25 mouse cellular contexts compared by ENCODE assay signal in genomic region chr4:44994776-44995175, GRCm38 (mm10). TPM values are rescaled to one million over a fixed set of nuclear protein-coding genes. Genes with fewer than 3 reads are reported as not detected.
A peak's percentile ranks its signal among the peaks of the same experiment; 100 is the strongest.
DNase-seq lines count a peak whose midpoint lies in the region; ATAC-seq and TF ChIP-seq lines count a peak whose summit lies in the region.
"Had no signal": no experiment of that assay in that cellular context is flagged by ENCODE, and none has a peak within 500 bp of the region (broad histone marks: within the 10 kb centered on the region; RNA-seq: fewer than 3 reads in every experiment).

No protein-coding gene starts in this region.

- H3K4me1 ChIP-seq in hindbrain, embryonic 10.5 days (replicated peaks): peaks cover 5% of the 10 kb centered on the region; the same call in 1 of the 2 replicates
- H3K4me1 ChIP-seq in hindbrain, embryonic 11.5 days (replicated peaks; ENCODE audit: control insufficient read depth, insufficient read depth, low read length): no peaks in the 10 kb centered on the region
- H3K4me1 ChIP-seq in midbrain, embryonic 10.5 days: peaks cover 26% of the 10 kb centered on the region
- peaks cover 4% of the 10 kb centered on the region; the same call in 1 of the 2 replicates for H3K4me1 ChIP-seq in midbrain, postnatal 0 days (ENCODE audit: insufficient read depth, low read length)
- peaks cover 2 to 3% of the 10 kb centered on the region in 2 experiments; a peak in 2 of 4 replicates for H3K4me1 ChIP-seq in ES-E14 (ENCODE audit: control insufficient read depth in 2 of 2, insufficient read depth in 2 of 2, low read length in 2 of 2, poor library complexity in 1 of 2)
- peaks cover 50% of the 10 kb centered on the region for H3K4me1 ChIP-seq in liver, embryonic 15.5 days (replicated peaks)
- H3K4me1 ChIP-seq: intestine, embryonic 15.5 days; limb, embryonic 13.5 days had no signal

- H3K4me2 ChIP-seq in hindbrain, embryonic 11.5 days (replicated peaks; ENCODE audit: low read depth, low read length): no peak overlapping the region
- no peak overlapping the region for H3K4me2 ChIP-seq in midbrain, postnatal 0 days (ENCODE audit: low read depth, low read length, poor library complexity, severe bottlenecking)
- H3K4me2 ChIP-seq in liver, embryonic 15.5 days: 0 out of 2 replicates have a peak overlapping the region, but pooled peaks have one; percentile 54
- H3K4me2 ChIP-seq: forebrain, embryonic 13.5 days; hindbrain, embryonic 15.5 days; intestine, embryonic 15.5 days; limb, embryonic 13.5 days; lung, embryonic 14.5 days; neural tube, embryonic 13.5 days had no signal

- no peak overlapping the region for H3K9ac ChIP-seq in hindbrain, embryonic 11.5 days (ENCODE audit: low read depth, low read length)
- H3K9ac ChIP-seq in midbrain, postnatal 0 days (replicated peaks; ENCODE audit: low read length, poor library complexity, severe bottlenecking): no peak overlapping the region
- H3K9ac ChIP-seq in ES-E14 (ENCODE audit: insufficient read depth, low read depth, low read length, poor library complexity, severe bottlenecking): peak overlapping the region; percentile 39
- H3K9ac ChIP-seq in liver, embryonic 15.5 days: no peak overlapping the region; the same call in 1 of the 2 replicates
- H3K9ac ChIP-seq: forebrain, embryonic 13.5 days; hindbrain, embryonic 15.5 days; intestine, embryonic 15.5 days; limb, embryonic 13.5 days; lung, embryonic 14.5 days; neural tube, embryonic 13.5 days had no signal

- H3K27ac ChIP-seq in hindbrain, embryonic 10.5 days: 0 out of 2 replicates have a peak overlapping the region, but pooled peaks have one; percentile 29
- no peak overlapping the region for H3K27ac ChIP-seq in hindbrain, embryonic 11.5 days (ENCODE audit: low read depth, low read length)
- H3K27ac ChIP-seq in midbrain, embryonic 10.5 days (replicated peaks): peak overlapping the region; percentile 42; the same call in 1 of the 2 replicates
- no peak overlapping the region for H3K27ac ChIP-seq in midbrain, postnatal 0 days (ENCODE audit: low read depth, low read length)
- H3K27ac ChIP-seq in ES-E14 (ENCODE audit: insufficient read depth, low read depth, low read length, poor library complexity, severe bottlenecking): no peak overlapping the region
- peak overlapping the region; percentile 77 for H3K27ac ChIP-seq in liver, embryonic 15.5 days (replicated peaks)
- H3K27ac ChIP-seq: forebrain, embryonic 13.5 days; gastrocnemius, adult 2 months; hindbrain, embryonic 15.5 days; intestine, embryonic 15.5 days; limb, embryonic 13.5 days had no signal

- no peaks in the 10 kb centered on the region for H3K9me3 ChIP-seq in hindbrain, embryonic 10.5 days
- H3K9me3 ChIP-seq in hindbrain, embryonic 11.5 days (ENCODE audit: control insufficient read depth, low read length): no peaks in the 10 kb centered on the region
- H3K9me3 ChIP-seq in midbrain, embryonic 10.5 days (replicated peaks): no peaks in the 10 kb centered on the region
- H3K9me3 ChIP-seq in midbrain, postnatal 0 days (ENCODE audit: low read length): no peaks in the 10 kb centered on the region
- no peaks in the 10 kb centered on the region for H3K9me3 ChIP-seq in ES-E14 (ENCODE audit: control insufficient read depth, insufficient read depth, low read depth, low read length)
- no peaks in the 10 kb centered on the region for H3K9me3 ChIP-seq in liver, embryonic 15.5 days (replicated peaks)
- H3K9me3 ChIP-seq: forebrain, embryonic 13.5 days; hindbrain, embryonic 15.5 days; intestine, embryonic 15.5 days; limb, embryonic 13.5 days; neural tube, embryonic 13.5 days had no signal

- DNase-seq in hindbrain, embryonic 10.5 days (ENCODE audit: low spot score): peak; percentile 2
- DNase-seq in hindbrain, embryonic 11.5 days (ENCODE audit: low spot score): no peak
- no peak for DNase-seq in midbrain, embryonic 10.5 days (ENCODE audit: low spot score)
- DNase-seq in midbrain, postnatal 0 days (ENCODE audit: low spot score): no peak
- no peak for DNase-seq in ES-E14 (ENCODE audit: low read depth, low spot score)
- no peak for DNase-seq in frontal cortex, postnatal 14 days (ENCODE audit: low spot score in 2 of 2)
- DNase-seq in kidney, postnatal 4 days: no peak
- DNase-seq: adrenal gland, postnatal 36 days; cerebellum, adult 11 months; cerebellum, postnatal 10 days; gastrocnemius, adult 2 months; kidney, adult 8-10 months; kidney, postnatal 25 days; lung, embryonic 14.5 days; lung, postnatal 36 days; retina, postnatal 1 day; right cerebral cortex, postnatal 25 days; spleen, adult 18-20 months had no signal

- no peak overlapping the region for H3K4me3 ChIP-seq in hindbrain, embryonic 10.5 days
- H3K4me3 ChIP-seq in hindbrain, embryonic 11.5 days (ENCODE audit: low read depth, low read length): no peak overlapping the region
- H3K4me3 ChIP-seq in midbrain, embryonic 10.5 days: no peak overlapping the region
- no peak overlapping the region for H3K4me3 ChIP-seq in midbrain, postnatal 0 days (ENCODE audit: low read depth, low read length)
- H3K4me3 ChIP-seq in ES-E14 (ENCODE audit: insufficient read depth in 1 of 2, low read depth in 1 of 2, low read length in 2 of 2, poor library complexity in 1 of 2, severe bottlenecking in 1 of 2): peak overlapping the region; percentile 6 to 34; a peak in 3 of 4 replicates
- no peak overlapping the region for H3K4me3 ChIP-seq in liver, embryonic 15.5 days (replicated peaks)
- H3K4me3 ChIP-seq: forebrain, embryonic 13.5 days; gastrocnemius, adult 2 months; hindbrain, embryonic 15.5 days; intestine, embryonic 15.5 days; limb, embryonic 13.5 days; myocyte; neural tube, embryonic 13.5 days had no signal

- H3K27me3 ChIP-seq in hindbrain, embryonic 10.5 days (ENCODE audit: insufficient read depth, poor library complexity, severe bottlenecking): no peaks in the 10 kb centered on the region
- H3K27me3 ChIP-seq in hindbrain, embryonic 11.5 days (ENCODE audit: control insufficient read depth, insufficient read depth, low read length): no peaks in the 10 kb centered on the region
- H3K27me3 ChIP-seq in midbrain, embryonic 10.5 days (ENCODE audit: low read depth, poor library complexity, severe bottlenecking): no peaks in the 10 kb centered on the region
- no peaks in the 10 kb centered on the region for H3K27me3 ChIP-seq in midbrain, postnatal 0 days (ENCODE audit: insufficient read depth, low read length)
- H3K27me3 ChIP-seq in liver, embryonic 15.5 days: no peaks in the 10 kb centered on the region
- H3K27me3 ChIP-seq: forebrain, embryonic 13.5 days; hindbrain, embryonic 15.5 days; intestine, embryonic 15.5 days; limb, embryonic 13.5 days; neural tube, embryonic 13.5 days had no signal

- ATAC-seq in hindbrain, embryonic 11.5 days (ENCODE audit: low FRiP score): no peak
- no peak for ATAC-seq in midbrain, postnatal 0 days (ENCODE audit: low FRiP score)
- no peak for ATAC-seq in liver, embryonic 15.5 days (ENCODE audit: insufficient read depth)
- ATAC-seq: forebrain, embryonic 13.5 days; intestine, embryonic 15.5 days had no signal

- TF ChIP-seq CTCF in midbrain, postnatal 0 days (IDR thresholded peaks at IDR 0.05): no peak

- in situ Hi-C loops in ES-E14 (cut with MboI; ENCODE audit: low sequenced_read_pairs in 2 of 2, unreplicated experiment in 2 of 2): no loop called here

- 91% methylated on average over 18 of the region's 18 CpGs for WGBS in hindbrain, embryonic 10.5 days
- 85% methylated on average over 18 of the region's 18 CpGs for whole genome bisulfite sequencing in hindbrain, embryonic 11.5 days
- 89% methylated on average over 18 of the region's 18 CpGs for WGBS in midbrain, embryonic 10.5 days
- WGBS in midbrain, postnatal 0 days: 82% methylated on average over 18 of the region's 18 CpGs
- WGBS in liver, embryonic 15.5 days (ENCODE audit: insufficient replicate concordance): 86% methylated on average over 18 of the region's 18 CpGs

- H3K36me3 ChIP-seq in hindbrain, embryonic 10.5 days: peaks cover 54% of the 10 kb centered on the region
- H3K36me3 ChIP-seq in hindbrain, embryonic 11.5 days (ENCODE audit: control insufficient read depth, insufficient read depth, low read length): 0 out of 2 replicates have a peak, but pooled peaks cover 2% of the 10 kb centered on the region
- peaks cover 52% of the 10 kb centered on the region for H3K36me3 ChIP-seq in midbrain, embryonic 10.5 days
- H3K36me3 ChIP-seq in midbrain, postnatal 0 days (ENCODE audit: insufficient read depth, low read length): peaks cover 21% of the 10 kb centered on the region
- peaks cover 24% of the 10 kb centered on the region for H3K36me3 ChIP-seq in ES-E14 (ENCODE audit: control insufficient read depth, insufficient read depth, low read length, poor library complexity, severe bottlenecking)
- H3K36me3 ChIP-seq in liver, embryonic 15.5 days (replicated peaks): peaks cover 47% of the 10 kb centered on the region

RNA-seq across cellular contexts. Expression of gene Grhpr, which starts 13.6 kb away (rescaled TPM):
- polyA plus RNA-seq in hindbrain, embryonic 10.5 days (2016; fragmentation: Nextera tagmentation; extraction: Ambion mirVana): 65.4 and 66.5 TPM in 2 replicates
- 39.0 and 46.9 TPM in 2 replicates for polyA plus RNA-seq in hindbrain, embryonic 11.5 days (2014; fragmentation: Nextera tagmentation; extraction: Ambion mirVana)
- polyA plus RNA-seq in midbrain, embryonic 10.5 days (2016; fragmentation: Nextera tagmentation; extraction: Ambion mirVana): 52.9 and 68.7 TPM in 2 replicates
- 14.5 and 18.2 TPM in 2 replicates for total RNA-seq in midbrain, postnatal 0 days (2014; rRNA removed)
- 31.1 and 34.1 TPM in 2 replicates for polyA plus RNA-seq in midbrain, postnatal 0 days (2015; fragmentation: Nextera tagmentation; extraction: Ambion mirVana)
- total RNA-seq in ES-E14 (2012; rRNA removed): 38.2 and 41.5 TPM in 2 replicates
- 125 and 146 TPM in 2 replicates for polyA plus RNA-seq in liver, embryonic 15.5 days (2015; fragmentation: Nextera tagmentation; extraction: Ambion mirVana)

RNA-seq across cellular contexts. Expression of gene Zbtb5, which starts 17.4 kb away (rescaled TPM):
- polyA plus RNA-seq in hindbrain, embryonic 10.5 days (2016; fragmentation: Nextera tagmentation; extraction: Ambion mirVana): 34.4 and 35.8 TPM in 2 replicates
- polyA plus RNA-seq in hindbrain, embryonic 11.5 days (2014; fragmentation: Nextera tagmentation; extraction: Ambion mirVana): 42.7 and 44.9 TPM in 2 replicates
- 34.5 and 39.4 TPM in 2 replicates for polyA plus RNA-seq in midbrain, embryonic 10.5 days (2016; fragmentation: Nextera tagmentation; extraction: Ambion mirVana)
- total RNA-seq in midbrain, postnatal 0 days (2014; rRNA removed): 57.3 and 57.6 TPM in 2 replicates
- polyA plus RNA-seq in midbrain, postnatal 0 days (2015; fragmentation: Nextera tagmentation; extraction: Ambion mirVana): 34.4 and 35.9 TPM in 2 replicates
- total RNA-seq in ES-E14 (2012; rRNA removed): 8.2 and 8.3 TPM in 2 replicates
- 5.8 and 5.9 TPM in 2 replicates for polyA plus RNA-seq in liver, embryonic 15.5 days (2015; fragmentation: Nextera tagmentation; extraction: Ambion mirVana)

RNA-seq across cellular contexts. Expression of gene Polr1e, which starts 23.6 kb away (rescaled TPM):
- polyA plus RNA-seq in hindbrain, embryonic 10.5 days (2016; fragmentation: Nextera tagmentation; extraction: Ambion mirVana): 55.6 and 57.8 TPM in 2 replicates
- 61.7 and 62.3 TPM in 2 replicates for polyA plus RNA-seq in hindbrain, embryonic 11.5 days (2014; fragmentation: Nextera tagmentation; extraction: Ambion mirVana)
- 53.4 and 58.0 TPM in 2 replicates for polyA plus RNA-seq in midbrain, embryonic 10.5 days (2016; fragmentation: Nextera tagmentation; extraction: Ambion mirVana)
- 12.0 and 17.2 TPM in 2 replicates for total RNA-seq in midbrain, postnatal 0 days (2014; rRNA removed)
- 21.0 and 22.1 TPM in 2 replicates for polyA plus RNA-seq in midbrain, postnatal 0 days (2015; fragmentation: Nextera tagmentation; extraction: Ambion mirVana)
- total RNA-seq in ES-E14 (2012; rRNA removed): 27.3 and 33.0 TPM in 2 replicates
- 14.7 and 15.6 TPM in 2 replicates for polyA plus RNA-seq in liver, embryonic 15.5 days (2015; fragmentation: Nextera tagmentation; extraction: Ambion mirVana)

Comparison
In these comparisons a context has a peak if more than half of its experiments do, and no peak if none do; other contexts are left out.
1. H3K27ac ChIP-seq: peak in hindbrain, embryonic 10.5 days (single experiment), midbrain, embryonic 10.5 days (single experiment) and liver, embryonic 15.5 days (single experiment); none in hindbrain, embryonic 11.5 days (single experiment), midbrain, postnatal 0 days (single experiment) and ES-E14 (single experiment).
2. H3K4me3 ChIP-seq: peak in ES-E14 (2 of 2); none in hindbrain, embryonic 10.5 days (single experiment), hindbrain, embryonic 11.5 days (single experiment), midbrain, embryonic 10.5 days (single experiment), midbrain, postnatal 0 days (single experiment) and liver, embryonic 15.5 days (single experiment).